Mouse (Mus musculus): ENCODE results near the gene Hoxc9.

Hoxc9 gene

DNA sequence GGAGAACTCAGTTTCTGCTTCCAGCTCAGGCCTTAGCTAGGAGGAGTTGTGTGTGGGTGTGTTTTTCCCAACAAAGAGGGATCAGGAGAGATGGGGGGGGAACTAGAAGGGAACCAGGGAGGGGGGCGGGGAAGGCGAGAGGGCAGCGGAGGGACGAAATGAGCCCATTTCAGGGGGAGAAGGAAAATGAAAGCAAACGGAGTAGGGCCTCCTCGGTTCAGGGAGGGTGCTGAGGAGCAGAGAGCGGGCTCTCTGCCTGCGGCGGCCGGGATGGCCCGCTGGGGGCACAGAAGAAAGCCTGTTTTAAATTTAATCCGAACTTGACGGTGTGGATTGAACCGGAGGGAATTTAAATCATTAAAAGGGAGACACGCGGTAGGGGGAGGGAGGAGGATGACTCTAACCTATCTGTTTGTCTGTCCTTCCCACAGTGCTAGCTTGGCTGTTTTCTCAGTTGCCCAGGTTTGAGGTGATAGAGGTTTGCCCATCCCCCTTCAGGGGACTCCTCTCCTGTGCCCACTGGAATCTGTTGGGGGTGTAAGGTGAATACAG is 1.3 kb downstream of the Hoxc9 start:
- H3K27me3 ChIP-seq (ENCODE audit: insufficient read depth, low read length) = peaks cover 99% of the 10 kb centered on the region
- no peak for TF ChIP-seq NANOG (IDR thresholded peaks at IDR 0.05; ENCODE audit: borderline replicate concordance, low read length)
- no peak for TF ChIP-seq CTCF (conservative IDR thresholded peaks at IDR 0.05; ENCODE audit: low read length)
- no peak for TF ChIP-seq POU5F1 (IDR thresholded peaks at IDR 0.05; ENCODE audit: borderline replicate concordance, low read length)
- H3K4me3 ChIP-seq (replicated peaks; ENCODE audit: low read length) = 0 out of 2 replicates have a peak overlapping the region, but pooled peaks have one; percentile 29
- H3K36me3 ChIP-seq (ENCODE audit: insufficient read depth, low read length) = no peaks in the 10 kb centered on the region
- peaks cover 10% of the 10 kb centered on the region; the same call in 1 of the 2 replicates for H3K9me3 ChIP-seq (ENCODE audit: low read length)
- peaks cover 44% of the 10 kb centered on the region for H3K4me1 ChIP-seq (replicated peaks; ENCODE audit: low read depth, low read length)

DNA sequence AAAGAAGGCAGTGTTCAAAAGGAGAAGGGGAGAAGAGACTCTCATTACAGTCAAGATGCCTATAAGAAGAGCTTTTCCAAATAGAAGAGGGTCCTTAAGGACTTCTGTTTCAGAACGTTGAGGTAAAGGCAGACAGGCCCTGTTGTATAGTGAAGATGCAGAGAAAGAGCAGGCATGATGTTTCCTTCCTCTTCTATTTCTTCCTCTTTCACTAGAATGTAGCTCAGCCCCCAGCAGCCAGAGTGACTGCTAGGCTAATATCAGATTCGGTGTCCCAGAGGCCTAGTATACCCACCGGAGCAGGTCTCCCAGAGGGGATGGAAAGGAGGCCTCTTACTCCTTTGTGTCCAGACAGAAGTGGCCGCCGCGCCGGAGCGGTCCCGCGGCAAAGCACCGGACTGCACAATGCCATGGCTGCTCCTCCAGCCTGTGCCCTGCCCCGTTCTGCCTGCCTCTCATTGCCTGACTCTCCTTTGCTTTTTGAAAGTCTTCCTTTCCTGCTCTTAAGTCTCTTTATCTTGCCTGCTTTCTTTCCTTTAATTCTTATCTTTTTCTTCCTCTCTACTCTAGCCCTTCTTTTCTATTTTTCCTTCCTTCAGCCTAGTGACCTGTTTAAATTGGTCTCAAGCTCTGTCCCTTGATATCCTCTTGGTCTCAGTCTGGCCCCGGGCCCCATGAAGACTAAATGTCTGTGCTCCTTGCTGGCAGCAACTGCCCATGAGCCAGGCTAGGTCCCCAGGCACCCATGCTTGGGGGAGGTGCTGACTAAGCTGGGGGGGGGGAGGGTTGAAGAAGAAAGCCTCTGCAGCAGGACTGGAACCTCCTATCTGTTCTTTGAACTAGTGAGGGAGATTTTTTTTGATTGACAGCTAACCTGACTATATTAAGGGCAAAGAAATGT is 2.6 kb downstream of the Hoxc9 start:
- Histone ChIP-seq H3K9me3 (ENCODE audit: low read length) (no peaks in the 10 kb centered on the region), H3K4me1 (replicated peaks; ENCODE audit: low read depth, low read length) (peaks cover 40% of the 10 kb centered on the region), H3K36me3 (ENCODE audit: insufficient read depth, low read length) (no peaks in the 10 kb centered on the region), H3K4me3 (replicated peaks; ENCODE audit: low read length) (no peak overlapping the region), H3K27me3 (ENCODE audit: insufficient read depth, low read length) (peaks cover 99% of the 10 kb centered on the region)
- TF ChIP-seq POU5F1 (IDR thresholded peaks at IDR 0.05; ENCODE audit: borderline replicate concordance, low read length) = no peak
- TF ChIP-seq NANOG (IDR thresholded peaks at IDR 0.05; ENCODE audit: borderline replicate concordance, low read length) = no peak
- TF ChIP-seq CTCF (conservative IDR thresholded peaks at IDR 0.05; ENCODE audit: low read length) = no peak

DNA sequence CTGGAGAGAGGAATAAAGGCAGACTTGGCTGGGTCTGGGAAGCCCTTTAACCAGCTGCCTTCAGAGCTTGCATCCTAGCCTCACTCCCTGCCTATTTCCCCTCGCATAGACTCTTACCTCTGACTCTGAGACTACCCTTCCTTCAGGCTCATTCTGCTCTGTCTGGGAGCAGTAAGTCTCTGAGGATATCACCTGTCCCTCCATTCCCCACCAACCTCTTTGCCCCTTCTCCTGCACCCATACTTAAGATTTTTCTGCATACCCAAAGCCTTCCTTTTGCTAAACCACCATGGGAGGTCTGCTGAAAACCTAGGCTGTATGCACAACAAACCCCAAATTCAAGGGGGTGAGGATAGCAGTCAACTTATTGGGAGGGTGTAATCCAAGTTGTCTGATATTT is 3.7 kb downstream of the Hoxc9 start:
- Histone ChIP-seq H3K4me1 (replicated peaks; ENCODE audit: low read depth, low read length) (peaks cover 40% of the 10 kb centered on the region), H3K4me3 (replicated peaks; ENCODE audit: low read length) (no peak overlapping the region), H3K36me3 (ENCODE audit: insufficient read depth, low read length) (no peaks in the 10 kb centered on the region), H3K27me3 (ENCODE audit: insufficient read depth, low read length) (peaks cover 99% of the 10 kb centered on the region), H3K9me3 (ENCODE audit: low read length) (no peaks in the 10 kb centered on the region)
- TF ChIP-seq POU5F1 (IDR thresholded peaks at IDR 0.05; ENCODE audit: borderline replicate concordance, low read length) (no peak), CTCF (conservative IDR thresholded peaks at IDR 0.05; ENCODE audit: low read length) (no peak)

DNA sequence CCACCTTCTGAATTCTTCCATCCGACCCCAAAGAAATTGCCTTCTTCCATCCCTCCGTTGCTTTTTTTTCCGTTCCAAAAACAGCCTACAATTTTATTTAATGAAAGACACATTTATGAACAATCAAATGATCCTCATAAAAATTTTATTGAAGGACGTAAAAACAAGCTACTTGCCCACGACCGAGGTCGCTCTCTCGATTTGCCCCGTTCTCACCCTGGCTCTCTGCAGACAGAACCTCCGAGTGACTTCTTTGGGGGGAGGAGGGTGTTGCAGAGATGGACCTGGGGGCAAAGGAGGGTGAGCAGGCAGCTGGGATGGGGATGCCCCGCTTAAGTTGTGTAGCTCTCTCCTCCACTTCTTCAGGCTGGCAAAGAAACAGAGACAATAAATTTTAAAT is 4.1 kb downstream of the Hoxc9 start:
- Histone ChIP-seq H3K27me3 (ENCODE audit: insufficient read depth, low read length) (peaks cover 99% of the 10 kb centered on the region), H3K9me3 (ENCODE audit: low read length) (peaks cover 3% of the 10 kb centered on the region; the same call in 1 of the 2 replicates), H3K4me1 (replicated peaks; ENCODE audit: low read depth, low read length) (peaks cover 40% of the 10 kb centered on the region), H3K4me3 (replicated peaks; ENCODE audit: low read length) (no peak overlapping the region), H3K36me3 (ENCODE audit: insufficient read depth, low read length) (no peaks in the 10 kb centered on the region)
- TF ChIP-seq CTCF (conservative IDR thresholded peaks at IDR 0.05; ENCODE audit: low read length) (no peak), NANOG (IDR thresholded peaks at IDR 0.05; ENCODE audit: borderline replicate concordance, low read length) (no peak), POU5F1 (IDR thresholded peaks at IDR 0.05; ENCODE audit: borderline replicate concordance, low read length) (no peak)

DNA sequence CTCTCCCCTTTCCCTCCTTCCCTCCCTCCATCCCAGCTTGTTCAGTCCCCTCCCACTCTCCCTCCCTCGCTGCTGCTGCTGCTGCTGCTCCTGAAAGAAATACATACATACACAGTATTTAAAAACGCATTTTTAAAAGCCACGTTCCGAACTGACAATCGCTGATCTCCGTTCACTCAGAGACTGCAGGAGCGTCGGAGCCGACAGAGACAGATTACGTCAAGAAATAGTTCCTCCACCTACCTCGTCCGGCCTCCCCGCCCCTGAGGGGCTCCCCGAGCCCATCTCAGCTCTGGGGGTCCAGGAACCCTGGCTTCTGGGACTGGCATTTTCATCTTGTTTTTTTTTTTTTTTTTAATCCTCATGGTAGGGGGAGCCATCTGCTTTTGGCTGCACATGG is 4.7 kb downstream of the Hoxc9 start:
- Histone ChIP-seq H3K9me3 (ENCODE audit: low read length) (peaks cover 8% of the 10 kb centered on the region), H3K4me3 (replicated peaks; ENCODE audit: low read length) (peak overlapping the region; percentile 69), H3K36me3 (ENCODE audit: insufficient read depth, low read length) (no peaks in the 10 kb centered on the region), H3K4me1 (replicated peaks; ENCODE audit: low read depth, low read length) (peaks cover 34% of the 10 kb centered on the region), H3K27me3 (ENCODE audit: insufficient read depth, low read length) (peaks cover 99% of the 10 kb centered on the region)
- TF ChIP-seq CTCF (conservative IDR thresholded peaks at IDR 0.05; ENCODE audit: low read length) (no peak), POU5F1 (IDR thresholded peaks at IDR 0.05; ENCODE audit: borderline replicate concordance, low read length) (no peak)

DNA sequence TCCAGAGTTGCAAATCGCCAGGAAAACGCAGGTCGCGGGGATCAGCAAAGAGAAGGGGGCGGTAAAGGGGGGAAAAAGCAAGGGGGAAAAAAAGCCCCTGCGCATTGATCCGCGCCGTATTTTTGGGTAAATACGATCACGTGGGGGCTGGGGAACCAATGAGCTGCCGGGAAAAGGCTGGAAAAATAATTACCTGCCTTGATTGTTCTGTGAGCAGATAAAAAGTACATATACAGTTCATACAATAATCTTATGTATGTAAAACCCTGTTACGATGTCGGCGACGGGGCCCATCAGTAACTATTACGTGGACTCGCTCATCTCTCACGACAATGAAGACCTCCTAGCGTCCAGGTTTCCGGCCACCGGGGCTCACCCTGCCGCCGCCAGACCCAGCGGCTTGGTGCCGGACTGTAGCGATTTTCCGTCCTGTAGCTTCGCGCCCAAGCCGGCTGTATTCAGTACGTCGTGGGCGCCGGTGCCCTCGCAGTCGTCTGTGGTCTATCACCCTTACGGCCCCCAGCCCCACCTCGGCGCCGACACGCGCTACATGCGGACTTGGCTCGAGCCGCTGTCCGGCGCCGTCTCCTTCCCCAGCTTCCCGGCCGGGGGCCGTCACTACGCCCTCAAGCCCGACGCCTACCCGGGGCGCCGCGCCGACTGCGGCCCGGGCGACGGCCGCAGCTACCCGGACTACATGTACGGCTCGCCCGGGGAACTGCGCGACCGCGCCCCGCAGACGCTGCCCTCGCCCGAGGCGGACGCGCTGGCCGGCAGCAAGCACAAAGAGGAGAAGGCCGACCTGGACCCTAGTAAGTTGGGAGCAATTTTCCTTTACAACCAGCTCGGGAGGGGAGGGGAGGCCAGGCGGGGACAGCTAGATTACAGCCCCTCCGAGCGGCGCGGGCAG is 5.4 kb downstream of the Hoxc9 start:
- Histone ChIP-seq H3K27me3 (ENCODE audit: insufficient read depth, low read length) (peaks cover 100% of the 10 kb centered on the region), H3K4me3 (replicated peaks; ENCODE audit: low read length) (peak overlapping the region; percentile 69), H3K36me3 (ENCODE audit: insufficient read depth, low read length) (no peaks in the 10 kb centered on the region), H3K4me1 (replicated peaks; ENCODE audit: low read depth, low read length) (peaks cover 28% of the 10 kb centered on the region), H3K9me3 (ENCODE audit: low read length) (peaks cover 15% of the 10 kb centered on the region)
- no peak for TF ChIP-seq NANOG (IDR thresholded peaks at IDR 0.05; ENCODE audit: borderline replicate concordance, low read length)

DNA sequence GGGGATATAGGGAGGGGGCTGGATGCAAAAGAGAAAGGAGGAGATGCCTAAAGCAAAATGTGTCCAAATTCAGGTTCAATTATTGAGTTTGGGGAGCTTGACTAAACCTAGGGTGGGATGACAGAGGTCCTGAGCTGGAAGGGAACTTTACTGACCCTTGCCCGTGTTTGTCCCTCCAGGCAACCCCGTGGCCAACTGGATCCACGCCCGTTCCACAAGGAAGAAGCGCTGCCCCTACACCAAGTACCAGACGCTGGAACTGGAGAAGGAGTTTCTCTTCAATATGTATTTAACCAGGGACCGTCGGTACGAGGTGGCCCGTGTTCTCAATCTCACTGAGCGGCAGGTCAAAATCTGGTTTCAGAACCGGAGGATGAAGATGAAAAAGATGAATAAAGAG is 7.5 kb downstream of the Hoxc9 start:
- TF ChIP-seq CTCF (conservative IDR thresholded peaks at IDR 0.05; ENCODE audit: low read length) = no peak
- Histone ChIP-seq H3K4me3 (replicated peaks; ENCODE audit: low read length) (no peak overlapping the region), H3K36me3 (ENCODE audit: insufficient read depth, low read length) (no peaks in the 10 kb centered on the region), H3K4me1 (replicated peaks; ENCODE audit: low read depth, low read length) (peaks cover 27% of the 10 kb centered on the region), H3K27me3 (ENCODE audit: insufficient read depth, low read length) (peaks cover 100% of the 10 kb centered on the region), H3K9me3 (ENCODE audit: low read length) (peaks cover 15% of the 10 kb centered on the region)

DNA sequence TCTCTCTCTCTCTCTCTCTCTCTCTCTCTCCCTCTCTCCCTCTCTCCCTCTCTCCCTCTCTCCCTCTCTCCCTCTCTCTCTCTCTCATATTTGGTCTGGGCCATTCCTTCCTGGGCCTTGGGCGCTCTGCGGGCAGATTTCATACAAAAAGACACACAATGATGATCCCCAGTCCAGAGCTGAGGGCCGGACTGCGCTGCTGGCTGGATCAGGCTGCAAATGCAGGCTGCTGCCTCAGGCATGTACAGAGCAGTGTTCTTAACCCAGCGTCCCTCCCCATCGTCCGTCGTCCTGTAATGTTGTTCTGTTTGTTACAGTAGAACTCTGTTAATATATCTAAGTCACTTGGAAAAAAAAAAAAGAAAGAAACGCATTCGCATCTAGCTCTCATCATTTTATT is 8.3 kb downstream of the Hoxc9 start:
- H3K27me3 ChIP-seq (ENCODE audit: insufficient read depth, low read length) = peaks cover 100% of the 10 kb centered on the region
- H3K36me3 ChIP-seq (ENCODE audit: insufficient read depth, low read length) = no peaks in the 10 kb centered on the region
- peaks cover 15% of the 10 kb centered on the region for H3K9me3 ChIP-seq (ENCODE audit: low read length)
- no peak overlapping the region for H3K4me3 ChIP-seq (replicated peaks; ENCODE audit: low read length)
- peaks cover 27% of the 10 kb centered on the region for H3K4me1 ChIP-seq (replicated peaks; ENCODE audit: low read depth, low read length)
- TF ChIP-seq CTCF (conservative IDR thresholded peaks at IDR 0.05; ENCODE audit: low read length) (no peak), POU5F1 (IDR thresholded peaks at IDR 0.05; ENCODE audit: borderline replicate concordance, low read length) (no peak)

Measured in E14TG2a.4 (cell line).